Mouse (Mus musculus) monocyte, adult 5-6 weeks (primary cell): Measurements from ENCODE around the gene Ms4a13. TPM values are rescaled to one million over a fixed set of nuclear protein-coding genes. Genes with fewer than 3 reads are reported as not detected.
A peak's percentile ranks its signal among the peaks of the same experiment; 100 is the strongest.
"Not testable (repeated sequence)": the region's sequence is repeated elsewhere in the genome, so short reads cannot be mapped to it uniquely, and the experiment has no call there.

Source experiments
- ATAC-seq: fragments of 153-309, 156-312 bp; replicated peaks from 2 replicates; pipeline ENCODE4 v1.8.0; 2017; ENCODE audit warnings: mild to moderate bottlenecking; ENCODE audit not compliant: low TSS enrichment, insufficient number of reproducible peaks, severe bottlenecking, poor library complexity, low FRiP score
- total RNA-seq: library from RNA; stranded (forward); fragments of 200-1000, 200-491, 200-594 nt; gene quantifications from 3 replicates; pipeline ENCODE4 v1.2.3, GENCODE M21; 2017

Gene Ms4a13
- total RNA-seq = not detected in 3 replicates

GRCm38 (mm10) chr19:11196546-11196945 is at the start of gene Ms4a13:
TSS of gene Ms4a13 (minus strand) at chr19:11196737.
- ATAC-seq = no peak

DNA sequence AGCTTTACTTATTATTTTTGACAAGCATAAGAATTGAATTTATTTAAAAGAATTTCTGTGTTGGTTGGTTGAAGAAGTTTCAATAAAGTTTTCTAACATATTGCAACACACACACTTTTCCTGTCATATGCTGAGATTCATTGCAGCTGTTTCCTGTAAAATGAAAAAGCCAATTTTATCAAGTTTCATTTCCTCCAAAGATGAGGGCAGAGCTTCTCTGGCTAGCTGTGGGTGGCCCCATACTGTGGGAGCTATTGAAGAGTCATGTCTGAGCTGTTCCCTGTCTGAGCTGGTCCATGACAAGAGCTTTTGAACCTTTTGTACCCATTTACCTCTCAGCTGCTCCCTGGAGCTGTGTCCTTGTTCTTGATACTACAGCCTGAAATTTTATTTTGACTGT is 47.7 kb upstream of the Ms4a13 start:
- peak; percentile 97 for ATAC-seq

GRCm38 (mm10) chr19:11242560-11242959 is 46.0 kb upstream of the Ms4a13 start:
- no peak for ATAC-seq

DNA sequence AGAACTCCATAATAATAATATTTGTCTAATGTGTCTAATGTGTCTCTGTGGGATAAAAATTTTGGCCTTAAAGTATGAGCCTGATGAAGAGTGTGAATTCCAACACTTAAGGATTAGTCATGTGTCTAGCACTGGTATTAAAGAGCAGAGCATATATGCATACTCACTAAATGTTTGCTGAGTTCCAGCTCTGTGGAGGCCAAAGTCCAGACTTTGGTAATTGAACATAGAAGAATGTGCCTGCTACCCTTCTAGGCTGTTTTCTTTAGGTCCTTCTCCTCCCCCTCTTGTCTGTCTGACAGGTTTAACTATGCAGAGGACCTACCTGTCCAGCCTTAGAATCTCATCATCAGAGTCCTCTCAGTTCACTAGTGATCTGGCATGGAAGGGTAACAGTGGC is 39.3 kb upstream of the Ms4a13 start:
- no peak for ATAC-seq

DNA sequence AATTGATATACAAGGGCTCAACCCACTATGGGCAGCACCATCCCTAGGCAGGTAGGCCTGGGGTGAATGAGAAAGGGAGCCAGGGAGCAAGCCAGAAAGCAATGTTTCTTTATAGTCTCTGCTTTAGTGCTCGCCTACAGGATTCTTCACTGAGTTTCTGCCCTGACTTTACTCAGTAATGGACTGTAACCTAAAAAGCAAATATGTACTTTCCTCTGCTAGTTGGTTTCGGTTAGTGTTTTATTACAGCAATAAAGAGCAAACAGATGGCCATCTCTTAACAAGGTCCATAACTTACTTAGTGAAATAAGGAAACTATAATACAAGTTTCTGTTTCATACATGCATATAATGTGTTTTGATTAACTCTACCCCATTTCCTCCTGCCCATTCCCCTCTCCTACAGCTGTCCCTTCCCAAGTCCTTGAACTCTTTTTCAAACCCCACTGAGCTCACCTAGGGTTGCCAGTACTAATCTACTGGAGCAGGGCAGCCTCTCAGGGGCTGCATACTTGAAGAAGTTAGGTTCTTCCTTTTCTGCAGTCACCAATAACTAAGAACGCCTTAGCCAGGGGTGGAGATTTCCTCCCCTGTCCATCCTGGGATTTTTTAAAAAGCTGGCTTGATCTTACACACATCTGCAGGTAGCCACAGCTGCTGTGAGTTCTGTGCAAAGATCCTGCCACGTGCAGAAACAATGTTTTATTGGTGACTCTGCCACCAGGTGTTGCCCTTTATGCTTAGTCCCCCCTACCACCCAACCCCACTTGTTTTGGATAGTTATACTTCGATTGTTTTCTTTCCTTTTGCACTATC is 38.6 kb upstream of the Ms4a13 start:
- ATAC-seq = no peak

GRCm38 (mm10) chr19:11234244-11234643 is 37.7 kb upstream of the Ms4a13 start:
- no peak for ATAC-seq

DNA sequence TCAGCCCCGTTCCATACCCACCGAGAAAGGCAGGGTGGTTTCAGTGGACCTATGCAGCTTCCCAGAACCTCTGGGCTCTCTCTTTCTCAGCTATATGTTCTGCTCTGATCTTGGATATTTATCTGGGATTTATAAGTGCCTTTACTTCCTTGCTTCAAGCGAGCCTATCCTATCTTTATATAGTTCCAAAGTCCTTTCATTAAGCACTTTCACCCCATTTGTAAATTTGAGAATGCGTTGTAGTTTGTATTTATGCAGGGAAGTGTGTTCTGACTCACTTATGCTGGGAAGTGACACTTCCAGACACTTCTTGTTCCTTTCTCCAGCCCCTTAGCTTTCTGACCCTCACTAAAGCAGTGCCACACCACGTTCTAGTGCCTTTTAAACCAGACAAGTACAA is 35.8 kb upstream of the Ms4a13 start, which contains the start of gene Ms4a12:
Gene Ms4a12 (minus strand): TSS at position 101 of the 400 bp plus-strand sequence.
- no peak for ATAC-seq

- ATAC-seq = no peak
Observed at GRCm38 (mm10) chr19:11192552-11192951, 4.0 kb downstream of the Ms4a13 start.

DNA sequence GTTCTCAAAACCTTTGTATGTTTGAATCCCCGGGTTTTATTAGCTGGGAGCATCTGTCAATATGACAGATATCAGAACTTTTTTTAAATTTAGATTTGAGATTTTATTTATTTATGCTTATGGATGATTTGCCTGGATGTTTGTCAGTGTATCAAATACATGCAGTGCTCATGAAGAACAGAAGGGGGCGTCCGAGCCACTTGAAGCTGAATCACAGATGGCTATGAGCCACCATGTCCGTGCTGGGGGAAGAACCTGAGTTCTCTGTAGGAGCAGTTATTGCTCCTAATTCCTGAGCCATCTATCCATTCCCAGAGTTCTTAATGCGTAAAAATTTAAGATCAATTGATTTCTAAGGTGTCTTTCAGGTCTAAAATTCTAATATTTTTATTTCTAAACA is 12.4 kb downstream of the Ms4a13 start:
- ATAC-seq = peak; percentile 68; the same call in 1 of the 2 replicates

DNA sequence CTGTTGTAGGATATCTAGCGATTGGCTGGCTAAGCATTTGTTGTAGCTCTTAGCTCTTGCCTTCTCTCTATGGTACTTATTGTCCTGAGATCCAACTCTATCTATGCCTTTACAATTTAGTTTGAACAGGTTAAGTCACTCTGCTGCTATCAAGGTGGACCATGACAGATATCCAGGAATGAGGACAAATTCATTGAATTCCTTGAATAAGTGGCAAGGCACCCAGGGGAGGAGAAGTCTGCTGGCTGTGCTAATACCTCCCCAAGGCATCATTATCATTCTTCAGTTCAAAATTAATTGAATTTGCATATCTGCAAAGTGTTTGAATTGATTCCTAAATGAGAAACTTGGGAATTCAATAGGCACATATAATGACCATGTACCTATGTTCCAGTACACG is 19.1 kb downstream of the Ms4a13 start:
- ATAC-seq = no peak

DNA sequence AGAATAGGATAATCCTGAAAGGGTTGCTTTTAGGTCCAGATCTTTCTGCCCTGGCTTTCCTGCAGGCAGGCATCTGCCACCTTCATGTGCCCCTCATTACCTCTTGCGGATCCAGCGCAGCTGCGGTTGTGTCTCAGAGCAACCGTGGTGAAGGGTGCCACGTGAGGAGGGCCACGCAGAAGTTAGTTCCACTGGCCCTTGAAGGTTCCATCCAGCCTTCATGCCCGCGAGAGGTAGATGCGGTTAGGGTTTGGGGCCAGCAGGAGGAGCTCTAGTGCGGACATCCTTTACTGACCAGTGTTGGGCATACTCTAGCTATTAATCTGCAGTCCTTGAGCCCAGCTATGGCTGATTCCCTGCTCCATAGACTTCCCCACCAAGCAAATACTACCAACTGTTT is 31.4 kb downstream of the Ms4a13 start, which contains the start of gene 1700025F22Rik:
Gene 1700025F22Rik (minus strand): TSS at position 149 of the 400 bp plus-strand sequence.
- peak; percentile 87 for ATAC-seq

DNA sequence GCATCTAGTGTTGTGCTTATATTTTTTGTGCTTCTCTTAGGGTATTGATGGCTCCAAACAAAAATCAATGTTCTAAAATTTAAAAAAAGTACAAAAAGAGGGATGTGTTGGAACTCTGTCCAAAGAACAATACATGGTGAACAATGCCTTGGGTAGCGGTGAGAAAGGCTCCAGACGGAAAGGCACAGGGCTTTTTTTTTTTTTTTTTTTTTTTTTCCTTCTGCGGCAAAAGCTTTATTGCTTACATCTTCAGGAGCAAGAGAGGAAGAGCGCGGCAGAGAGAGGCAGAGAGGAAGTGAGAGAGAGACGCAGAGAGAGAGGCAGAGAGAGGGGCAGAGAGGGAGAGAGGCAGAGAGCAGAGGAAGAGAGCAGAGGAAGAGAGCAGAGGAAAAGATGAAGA is 38.6 kb downstream of the Ms4a13 start:
- not testable (repeated sequence) for ATAC-seq

GRCm38 (mm10) chr19:11135336-11135735 is 61.2 kb downstream of the Ms4a13 start:
- ATAC-seq = no peak

- no peak for ATAC-seq
Observed at GRCm38 (mm10) chr19:11134852-11135251, 61.7 kb downstream of the Ms4a13 start.

DNA sequence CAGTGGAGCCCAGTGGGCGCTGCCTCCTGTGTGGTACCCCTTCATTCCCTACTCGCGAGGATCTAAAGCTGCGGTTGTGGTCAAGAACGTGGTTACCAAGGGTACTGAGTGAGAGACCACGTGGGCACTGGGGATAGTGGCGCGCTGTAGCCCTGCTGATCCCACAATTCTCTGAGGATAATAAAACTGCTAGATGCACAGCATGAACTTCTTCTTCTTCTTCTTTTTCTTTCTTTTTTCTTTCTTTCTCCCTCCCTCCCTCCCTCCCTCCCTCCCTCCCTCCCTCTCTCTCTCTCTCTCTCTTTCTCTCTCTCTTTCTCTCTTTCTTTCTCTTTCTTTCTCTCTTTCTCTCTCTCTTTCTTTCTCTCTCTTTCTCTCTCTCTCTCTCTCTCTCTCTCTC is 65.8 kb downstream of the Ms4a13 start, which contains the start of gene 1700017D01Rik:
Gene 1700017D01Rik (minus strand): TSS at position 101 of the 400 bp plus-strand sequence.
- not testable (repeated sequence) for ATAC-seq

DNA sequence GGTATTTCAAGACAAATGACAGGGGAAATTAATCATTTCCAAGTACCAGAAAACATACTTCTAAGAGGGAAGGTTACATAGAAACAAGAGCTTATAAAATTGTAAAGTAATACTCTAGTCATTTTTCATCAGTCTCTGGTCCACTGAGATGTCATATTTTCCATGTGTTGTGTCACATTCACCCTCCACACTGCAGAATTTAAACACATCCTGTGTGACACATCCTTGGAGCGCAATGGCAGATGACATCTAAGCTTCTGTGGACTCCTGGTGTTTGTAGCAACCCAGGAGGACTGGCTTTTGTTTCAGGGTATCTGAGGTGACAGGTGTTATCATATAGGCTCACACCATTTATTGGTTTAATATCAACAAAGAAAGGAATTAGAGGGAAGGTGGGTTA is 66.8 kb downstream of the Ms4a13 start:
- no peak for ATAC-seq

DNA sequence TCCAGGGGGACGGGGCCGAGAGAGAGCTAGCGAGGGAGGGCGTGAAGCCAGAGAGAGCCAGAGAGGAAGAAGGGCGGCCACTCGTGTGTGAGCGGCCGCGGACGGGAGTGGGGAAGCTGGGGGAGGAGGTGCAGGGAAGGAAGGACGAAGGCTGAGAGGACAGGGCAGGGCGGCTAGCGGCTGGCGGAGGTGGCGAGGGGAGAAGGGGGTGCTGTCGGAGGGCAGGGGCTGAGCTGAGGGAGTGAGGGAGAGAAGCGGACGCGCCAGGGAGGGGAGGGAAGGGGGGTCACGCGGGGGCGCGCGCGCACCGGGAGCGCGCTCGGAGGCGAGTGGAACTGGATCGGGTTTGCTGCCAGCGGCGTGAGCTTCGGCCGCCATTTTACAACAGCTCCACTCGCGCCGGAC is 75.5 kb downstream of the Ms4a13 start:
- ATAC-seq = peak; percentile 91
